Mouse (Mus musculus): Measurements from ENCODE around the gene Tapbp.
A peak's percentile ranks its signal among the peaks of the same experiment; 100 is the strongest.
"Not testable (repeated sequence)": the region's sequence is repeated elsewhere in the genome, so short reads cannot be mapped to it uniquely, and the experiment has no call there.

The Tapbp gene

GRCm38 (mm10) chr17:33948905-33949537, 33.3 kb downstream of the Tapbp start:
- peak in 1 of 2 experiments; percentile 16 for DNase-seq

GRCm38 (mm10) chr17:33950131-33950625, 34.5 kb downstream of the Tapbp start:
- DNase-seq: peak in 1 of 2 experiments; percentile 19

DNA sequence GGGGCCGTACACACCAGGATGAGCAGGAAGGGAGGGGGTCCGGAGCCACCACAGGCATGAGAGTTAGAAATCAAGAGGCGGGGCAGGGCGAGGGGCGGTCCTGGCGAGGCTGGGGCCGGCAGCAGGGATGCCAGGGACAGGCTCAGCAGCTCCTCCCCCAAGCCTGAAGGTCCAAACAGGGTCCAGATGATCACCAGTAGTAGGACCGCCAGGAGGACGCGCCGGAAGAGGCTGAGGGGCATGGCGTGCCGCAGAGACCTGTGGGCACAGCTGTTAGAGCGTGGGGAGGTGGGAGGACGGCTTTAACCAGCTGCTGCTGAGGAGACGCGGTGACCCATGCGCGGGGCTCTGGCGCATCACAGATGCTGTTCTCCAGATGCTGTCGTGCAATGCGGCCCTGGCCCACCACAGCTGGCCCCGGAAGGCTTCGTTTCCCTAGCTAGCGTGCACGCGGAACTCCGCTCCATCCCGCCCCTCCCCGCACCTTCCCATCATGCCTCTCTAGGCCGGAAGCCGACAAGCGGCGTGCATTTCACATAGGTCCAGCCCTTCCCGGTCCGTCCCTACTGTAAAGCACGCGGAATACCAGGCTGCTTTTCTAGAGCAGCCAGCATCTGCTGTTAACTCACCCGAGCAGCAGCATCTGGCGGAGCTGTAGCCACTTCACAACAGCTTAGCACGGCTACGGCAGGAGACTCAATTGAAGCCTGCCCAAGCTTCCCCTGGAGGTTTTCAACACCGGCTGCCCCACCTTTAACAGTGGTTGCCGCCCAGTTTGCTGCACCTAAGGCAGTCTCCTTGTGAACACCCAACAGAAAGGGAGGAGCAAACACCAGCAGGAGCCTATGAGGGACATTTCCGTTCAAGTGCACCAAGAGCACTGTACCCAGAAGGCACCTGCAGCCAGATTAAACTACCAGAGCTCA, 35.6 kb downstream of the Tapbp start, which contains the start of gene B3galt4:
Gene B3galt4 (minus strand): TSS at position 468 of the 926 bp plus-strand sequence.
- peak; percentile 81 to 83 for DNase-seq

- DNase-seq: not testable (repeated sequence)
Measured at GRCm38 (mm10) chr17:33952015-33952414, 36.3 kb downstream of the Tapbp start.

DNA sequence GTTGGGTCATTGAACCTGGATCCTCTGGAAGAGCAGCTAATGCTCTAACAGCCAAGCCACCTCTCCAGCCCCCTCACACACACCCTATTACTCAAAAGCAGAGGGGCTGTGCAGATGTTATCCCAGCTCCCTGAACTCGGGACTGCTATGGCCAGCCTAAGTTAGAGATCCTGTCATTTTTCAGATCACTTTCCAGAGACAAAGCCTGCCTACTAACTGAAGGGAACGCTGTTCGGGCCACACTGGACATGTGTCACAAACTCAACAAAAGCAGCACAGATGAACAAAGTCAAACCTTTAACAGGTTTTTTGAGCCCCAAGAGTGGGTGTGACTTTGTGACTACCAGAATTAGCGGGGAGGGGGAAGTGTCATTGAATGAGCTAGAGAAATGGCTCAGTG, 37.2 kb downstream of the Tapbp start:
- no peak for DNase-seq

GRCm38 (mm10) chr17:33953310-33953709, 37.6 kb downstream of the Tapbp start:
- no peak for DNase-seq

GRCm38 (mm10) chr17:33953961-33954565, 38.4 kb downstream of the Tapbp start:
- no peak for DNase-seq

GRCm38 (mm10) chr17:33954646-33955554, 39.2 kb downstream of the Tapbp start:
- no peak for DNase-seq

DNA sequence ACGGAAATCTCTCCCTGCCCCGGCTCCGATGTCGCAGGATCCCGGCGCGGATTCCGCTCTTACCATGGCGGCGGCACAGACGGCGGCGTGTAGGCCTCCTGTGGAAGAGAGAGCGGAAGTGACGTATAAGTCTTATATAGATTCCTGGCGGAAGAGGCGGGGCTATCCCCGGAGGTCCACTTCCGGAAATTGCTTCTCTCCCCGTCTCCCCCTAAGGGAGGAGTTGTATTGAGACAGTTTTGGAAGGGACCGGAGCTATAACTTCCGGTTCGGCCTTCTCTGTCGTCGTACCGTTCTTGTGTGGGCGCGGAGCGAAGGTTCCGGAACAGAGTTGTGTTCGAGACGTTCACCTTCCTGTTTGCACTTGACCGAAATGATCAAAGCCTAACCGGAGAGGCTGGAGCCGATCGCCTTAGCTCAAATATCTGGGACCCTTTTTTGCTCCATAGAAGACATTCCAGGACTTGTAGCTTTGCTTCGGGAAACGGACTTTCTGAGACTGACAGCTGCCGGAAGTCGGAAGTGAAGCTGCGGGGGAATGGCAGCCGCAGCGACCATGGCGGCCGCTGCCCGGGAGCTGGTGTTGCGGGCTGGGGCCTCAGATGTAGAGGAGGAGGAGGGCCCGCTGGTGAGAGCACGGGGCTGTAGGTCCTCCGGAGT, 40.0 kb downstream of the Tapbp start, which contains the start of the genes Vps52 and Rps18:
Gene Vps52 (plus strand): TSS at position 258 of the 660 bp plus-strand sequence.
Gene Rps18 (minus strand): TSS at position 447 of the 660 bp plus-strand sequence.
- peak; percentile 95 for DNase-seq

DNA sequence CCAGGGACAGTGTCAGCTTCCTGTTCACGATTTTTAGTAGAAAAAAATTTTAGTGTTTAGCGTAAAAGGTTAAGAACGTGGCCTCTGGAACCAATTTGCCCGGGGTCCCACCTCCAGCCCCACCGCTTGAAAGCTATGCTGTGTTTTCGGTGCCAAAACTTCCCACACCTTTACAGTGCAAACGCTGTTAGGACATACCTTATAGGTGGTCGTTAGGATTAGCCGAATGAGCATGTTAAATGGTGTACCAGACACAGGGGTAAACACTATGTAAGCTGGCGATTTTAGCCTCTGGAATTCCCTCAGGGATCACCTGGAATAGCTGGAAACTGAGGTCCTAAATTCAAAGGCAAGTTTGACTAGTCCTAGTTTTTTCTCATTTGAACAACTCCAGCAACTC, 40.6 kb downstream of the Tapbp start:
- DNase-seq: no peak

GRCm38 (mm10) chr17:33957493-33957892, 41.8 kb downstream of the Tapbp start:
- DNase-seq: no peak

DNA sequence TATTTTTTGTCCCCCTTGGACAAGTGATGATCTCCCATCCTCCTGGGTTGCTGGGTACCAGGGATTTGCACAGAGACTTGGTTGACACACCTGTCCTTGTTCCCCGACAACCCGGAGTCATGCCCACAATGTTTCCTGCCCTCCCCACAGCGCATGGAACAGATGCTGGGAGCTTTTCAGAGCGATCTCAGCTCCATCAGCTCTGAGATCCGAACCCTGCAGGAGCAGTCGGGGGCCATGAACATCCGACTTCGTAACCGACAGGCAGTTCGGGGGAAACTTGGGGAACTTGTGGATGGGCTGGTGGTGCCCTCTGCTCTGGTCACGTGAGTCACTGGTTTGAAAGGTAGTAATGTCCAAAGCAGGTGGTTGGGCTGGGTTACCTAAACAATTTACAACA, 42.8 kb downstream of the Tapbp start:
- no peak for DNase-seq

- no peak for DNase-seq
Measured at GRCm38 (mm10) chr17:33959135-33959534, 43.4 kb downstream of the Tapbp start.

GRCm38 (mm10) chr17:33959948-33960347, 44.2 kb downstream of the Tapbp start:
- no peak for DNase-seq

DNA sequence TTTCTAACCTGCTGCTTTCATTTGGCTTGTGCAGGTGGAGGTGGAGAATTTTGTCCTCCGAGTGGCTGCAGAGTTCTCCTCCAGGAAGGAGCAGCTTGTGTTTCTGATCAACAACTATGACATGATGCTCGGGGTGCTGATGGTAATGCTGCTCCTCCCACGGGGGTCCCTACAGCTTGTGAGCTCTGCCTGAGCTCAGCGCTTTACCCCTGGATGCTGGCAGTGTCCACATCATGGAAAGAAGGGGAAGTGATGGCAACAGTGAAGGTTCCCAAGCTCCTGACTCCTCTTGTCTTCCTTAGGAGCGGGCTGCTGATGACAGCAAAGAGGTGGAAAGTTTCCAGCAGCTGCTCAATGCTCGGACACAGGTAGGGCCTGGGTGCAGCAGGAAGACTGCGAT, 47.2 kb downstream of the Tapbp start:
- no peak for DNase-seq

DNA sequence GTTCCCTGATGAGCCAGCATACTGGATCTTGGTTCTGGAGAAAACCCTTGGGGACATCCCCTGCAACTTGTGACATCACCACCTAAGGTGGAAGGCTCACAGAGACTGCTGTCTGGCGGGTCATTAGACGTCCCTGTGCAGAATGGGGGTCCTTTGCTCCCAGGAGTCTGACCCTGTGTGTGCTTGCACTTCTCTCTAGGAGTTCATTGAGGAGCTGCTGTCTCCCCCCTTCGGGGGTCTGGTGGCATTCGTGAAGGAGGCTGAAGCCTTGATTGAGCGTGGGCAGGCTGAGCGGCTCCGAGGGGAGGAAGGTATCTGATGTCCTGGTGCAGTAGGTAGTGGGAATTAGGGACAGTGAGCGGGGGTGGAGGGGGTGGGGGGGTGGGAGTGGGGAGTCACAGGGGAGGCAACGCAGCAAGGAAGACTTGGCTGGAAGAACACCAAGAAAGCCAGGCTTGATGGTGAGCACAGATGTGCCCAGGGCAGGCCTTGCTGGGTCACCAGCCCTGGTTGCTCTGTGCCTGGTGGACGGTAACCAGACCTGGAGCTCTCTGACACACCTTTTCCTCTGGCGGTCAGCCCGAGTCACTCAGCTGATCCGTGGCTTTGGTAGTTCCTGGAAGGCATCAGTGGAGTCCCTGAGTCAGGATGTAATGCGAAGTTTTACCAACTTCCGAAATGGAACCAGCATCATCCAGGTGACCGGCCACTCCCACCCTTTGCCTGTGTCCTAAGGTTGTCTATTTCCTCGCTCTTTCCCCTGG, 49.6 kb downstream of the Tapbp start:
- DNase-seq: no peak

GRCm38 (mm10) chr17:33965846-33966550, 50.3 kb downstream of the Tapbp start:
- DNase-seq: no peak

DNA sequence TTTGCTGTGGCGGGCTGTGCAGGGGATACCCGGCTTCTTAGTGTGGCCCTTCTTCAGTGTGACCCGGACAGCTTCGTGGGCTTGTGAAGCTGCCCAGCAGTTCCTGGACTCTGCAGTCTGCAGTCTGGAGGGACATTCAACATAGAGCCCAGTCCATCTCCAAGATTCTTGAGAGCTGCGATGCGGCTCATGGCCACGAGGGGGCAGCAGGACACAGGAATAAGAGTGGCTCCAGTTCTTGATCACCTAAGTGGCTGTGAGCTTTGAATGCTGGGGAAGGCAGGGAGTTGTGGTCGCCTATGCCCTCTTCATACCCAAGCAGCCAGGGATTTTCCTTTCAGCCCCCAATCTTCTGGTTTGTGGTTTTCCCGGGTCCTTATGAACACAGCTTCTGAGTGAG, 52.8 kb downstream of the Tapbp start:
- DNase-seq: peak; percentile 73 to 77

GRCm38 (mm10) chr17:33968927-33969326, 53.2 kb downstream of the Tapbp start:
- no peak for DNase-seq

GRCm38 (mm10) chr17:33969394-33969793, 53.7 kb downstream of the Tapbp start:
- no peak for DNase-seq

Data from thymus, postnatal 36 days (tissue).